Mouse (Mus musculus) liver, embryonic 14.5 days (tissue): Measurements from ENCODE around the gene Plekha7. TPM values are rescaled to one million over a fixed set of nuclear protein-coding genes. Genes with fewer than 3 reads are reported as not detected.

Source experiments
- ATAC-seq: fragments of 200-750 bp; cut with Nextera tagmentation; 2 replicates; pipeline ENCODE4 v1.8.0; 2017; ENCODE audit warnings: moderate number of reproducible peaks, mild to moderate bottlenecking, moderate library complexity; ENCODE audit not compliant: insufficient read depth
- DNase-seq, 3 experiments: peaks; one replicate each; pipeline ENCODE4 v3.0.0-alpha.2; 2012 to 2013; ENCODE audit warnings: low read depth in 3 of 3, low spot score in 3 of 3
- H3K27ac ChIP-seq: fragments of 300-500 bp; sonication (generic); 2 replicates; pipeline ENCODE4 v1.5.1; 2014; ENCODE audit warnings: moderate library complexity, mild to moderate bottlenecking, control low read depth, inconsistent platforms
- H3K27me3 ChIP-seq: fragments of 300-500 bp; sonication (generic); 2 replicates; pipeline ENCODE4 v1.6.1; 2014; ENCODE audit warnings: mild to moderate bottlenecking, low read length, moderate library complexity; ENCODE audit not compliant: control insufficient read depth, insufficient read depth
- H3K36me3 ChIP-seq: fragments of 300-500 bp; sonication (generic); replicated peaks from 2 replicates; pipeline ENCODE4 v1.6.1; 2014; ENCODE audit warnings: low read depth; ENCODE audit not compliant: control insufficient read depth, insufficient read depth
- H3K4me1 ChIP-seq, 2 experiments: fragments of 200-500 bp in 1 of 2; fragments of 300-500 bp in 1 of 2; sonication (generic) in 1 of 2; replicated peaks; 2 replicates each; pipeline ENCODE4 v1.6.1; 2012 to 2014; ENCODE audit warnings: antibody characterized with exemption in 1 of 2, inconsistent platforms in 1 of 2, low read length in 1 of 2; ENCODE audit not compliant: control insufficient read depth in 2 of 2, insufficient read depth in 2 of 2
- H3K4me2 ChIP-seq: fragments of 300-500 bp; sonication (generic); 2 replicates; pipeline ENCODE4 v1.6.1; 2014; ENCODE audit warnings: low read depth, mild to moderate bottlenecking, control low read depth, moderate library complexity
- H3K4me3 ChIP-seq, 2 experiments: fragments of 200-500 bp in 1 of 2; fragments of 300-500 bp in 1 of 2; sonication (generic) in 1 of 2; 2 replicates each; pipeline ENCODE4 v1.5.1; 2012 to 2014; ENCODE audit warnings: low read depth in 2 of 2, low read length in 2 of 2, mild to moderate bottlenecking in 2 of 2, control low read depth in 1 of 2, inconsistent platforms in 1 of 2, moderate library complexity in 1 of 2; ENCODE audit not compliant: insufficient read depth in 1 of 2
- H3K9ac ChIP-seq: fragments of 300-500 bp; sonication (generic); replicated peaks from 2 replicates; pipeline ENCODE4 v1.6.1; 2014; ENCODE audit warnings: mild to moderate bottlenecking, control low read depth, moderate library complexity
- H3K9me3 ChIP-seq: fragments of 300-500 bp; sonication (generic); 2 replicates; pipeline ENCODE4 v1.6.1; 2016; ENCODE audit warnings: low read length, mixed read lengths; ENCODE audit not compliant: control insufficient read depth
- CTCF ChIP-seq: IDR thresholded peaks from 2 replicates; pipeline ENCODE4 v1.5.1; 2016; ENCODE audit warnings: antibody characterized with exemption, low read depth, control low read depth
- EP300 ChIP-seq: IDR thresholded peaks from 2 replicates; pipeline ENCODE4 v1.6.1; 2016; ENCODE audit warnings: antibody characterized with exemption, low read depth
- WGBS: fragments of 180-500 bp; shearing (Covaris S2); extraction: QIAGEN DNeasy Blood & Tissue Kit; methylation state at CpG from one replicate; pipeline ENCODE4 v1.1.7; 2014; ENCODE audit not compliant: insufficient replicate concordance; 5-methylcytosine and 5-hydroxymethylcytosine counted together
- polyA plus RNA-seq, 2 experiments: library from polyadenylated mRNA; depleted of rRNA in 1 of 2; stranded (reverse) in 1 of 2; unstranded in 1 of 2; fragments of >200 nt; fragmentation: Nextera tagmentation in 1 of 2; extraction: Ambion mirVana in 1 of 2; gene quantifications; 2 replicates each; pipeline versions ENCODE4 v1.2.1 to v1.2.3; 2012 to 2014

Gene Plekha7
- polyA plus RNA-seq, 2 experiments: 1.5 to 2.1 TPM

DNA sequence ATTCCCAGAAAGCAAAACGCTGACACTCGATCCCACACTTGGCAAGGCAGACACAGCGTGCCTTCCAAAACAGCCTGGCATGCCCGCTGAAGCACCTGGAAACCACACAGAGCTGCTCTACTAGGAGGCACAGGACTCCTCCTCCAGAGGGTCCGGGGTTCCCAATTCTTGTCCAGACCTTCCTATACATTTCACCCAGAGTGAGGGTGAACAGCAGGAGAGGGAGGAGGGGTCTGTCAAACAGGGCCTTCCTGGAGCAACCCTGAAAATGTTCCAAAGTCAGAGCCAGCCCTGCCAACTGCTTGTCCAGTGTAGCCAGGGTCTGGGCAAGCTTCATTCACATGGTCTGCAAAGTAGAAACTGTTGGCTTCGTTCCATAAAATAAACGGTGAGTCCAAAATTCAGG lies 81.3 kb downstream of the Plekha7 start:
- DNase-seq (no peak), ATAC-seq (no peak)
- H3K27me3 ChIP-seq: no peaks in the 10 kb centered on the region
- H3K4me1 ChIP-seq: peaks cover 0 to 3% of the 10 kb centered on the region in 2 experiments; a peak in 1 of 4 replicates
- H3K4me3 ChIP-seq: no peak overlapping the region
- no peak overlapping the region for H3K9ac ChIP-seq
- no peaks in the 10 kb centered on the region for H3K36me3 ChIP-seq
- no peak overlapping the region for H3K4me2 ChIP-seq
- WGBS: 69% methylated on average over 7 of the region's 7 CpGs
- TF ChIP-seq CTCF (no peak), EP300 (no peak)
- H3K9me3 ChIP-seq: no peaks in the 10 kb centered on the region
- no peak overlapping the region for H3K27ac ChIP-seq

DNA sequence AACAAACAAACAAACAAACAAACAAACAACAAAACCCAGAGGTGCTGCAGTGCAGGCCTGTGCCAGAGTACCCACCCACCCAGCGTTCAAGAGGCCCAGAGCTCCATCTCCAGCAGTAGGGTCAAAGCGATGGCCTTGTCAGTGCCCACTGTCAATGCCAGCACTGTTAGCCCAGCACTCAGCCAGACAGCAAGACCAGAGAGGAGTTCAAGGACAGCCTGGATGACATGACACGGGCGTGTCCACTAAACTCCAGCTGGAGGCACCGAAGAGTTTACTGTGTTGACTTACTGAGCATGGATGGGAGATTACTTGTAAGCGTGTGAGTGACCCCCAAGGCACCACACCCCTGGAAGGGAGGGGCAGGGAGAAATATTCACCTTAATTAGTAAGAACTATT lies 81.9 kb downstream of the Plekha7 start:
- 59% methylated on average over 6 of the region's 6 CpGs for WGBS
- Histone ChIP-seq H3K4me3 (no peak overlapping the region), H3K4me1 (peaks cover 0 to 7% of the 10 kb centered on the region in 2 experiments; a peak in 1 of 4 replicates), H3K36me3 (no peaks in the 10 kb centered on the region), H3K27me3 (no peaks in the 10 kb centered on the region), H3K4me2 (no peak overlapping the region), H3K9me3 (no peaks in the 10 kb centered on the region), H3K27ac (no peak overlapping the region), H3K9ac (no peak overlapping the region)
- DNase-seq (no peak), ATAC-seq (no peak)
- TF ChIP-seq EP300 (no peak), CTCF (no peak)

DNA sequence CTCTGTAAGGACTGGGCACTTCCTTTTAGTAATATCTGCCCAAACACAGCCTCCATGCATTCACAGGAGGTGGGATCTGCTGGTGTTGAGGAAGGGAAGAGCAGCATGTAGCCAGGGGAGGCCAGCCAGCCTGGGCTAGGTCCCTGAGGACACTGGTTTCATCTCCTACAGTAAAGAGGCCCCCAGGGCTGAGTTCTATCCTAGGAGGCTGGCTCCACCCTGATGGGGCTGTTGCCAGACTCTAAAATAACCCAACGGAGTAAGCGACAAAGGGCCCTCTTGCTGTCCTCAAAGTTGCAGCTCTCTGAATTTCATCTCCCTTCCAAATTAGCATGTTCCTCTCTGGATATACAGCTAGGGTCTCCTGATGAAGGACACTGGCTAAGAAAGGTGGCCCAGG lies 83.6 kb downstream of the Plekha7 start:
- no peaks in the 10 kb centered on the region for H3K9me3 ChIP-seq
- peaks cover 0 to 7% of the 10 kb centered on the region in 2 experiments; a peak in 1 of 4 replicates for H3K4me1 ChIP-seq
- H3K36me3 ChIP-seq: no peaks in the 10 kb centered on the region
- TF ChIP-seq EP300: no peak
- TF ChIP-seq CTCF: no peak
- H3K9ac ChIP-seq: no peak overlapping the region
- no peaks in the 10 kb centered on the region for H3K27me3 ChIP-seq
- no peak overlapping the region for H3K27ac ChIP-seq
- no peak for ATAC-seq
- 61% methylated on average over 2 of the region's 2 CpGs for WGBS
- H3K4me3 ChIP-seq: no peak overlapping the region
- no peak for DNase-seq
- no peak overlapping the region for H3K4me2 ChIP-seq

DNA sequence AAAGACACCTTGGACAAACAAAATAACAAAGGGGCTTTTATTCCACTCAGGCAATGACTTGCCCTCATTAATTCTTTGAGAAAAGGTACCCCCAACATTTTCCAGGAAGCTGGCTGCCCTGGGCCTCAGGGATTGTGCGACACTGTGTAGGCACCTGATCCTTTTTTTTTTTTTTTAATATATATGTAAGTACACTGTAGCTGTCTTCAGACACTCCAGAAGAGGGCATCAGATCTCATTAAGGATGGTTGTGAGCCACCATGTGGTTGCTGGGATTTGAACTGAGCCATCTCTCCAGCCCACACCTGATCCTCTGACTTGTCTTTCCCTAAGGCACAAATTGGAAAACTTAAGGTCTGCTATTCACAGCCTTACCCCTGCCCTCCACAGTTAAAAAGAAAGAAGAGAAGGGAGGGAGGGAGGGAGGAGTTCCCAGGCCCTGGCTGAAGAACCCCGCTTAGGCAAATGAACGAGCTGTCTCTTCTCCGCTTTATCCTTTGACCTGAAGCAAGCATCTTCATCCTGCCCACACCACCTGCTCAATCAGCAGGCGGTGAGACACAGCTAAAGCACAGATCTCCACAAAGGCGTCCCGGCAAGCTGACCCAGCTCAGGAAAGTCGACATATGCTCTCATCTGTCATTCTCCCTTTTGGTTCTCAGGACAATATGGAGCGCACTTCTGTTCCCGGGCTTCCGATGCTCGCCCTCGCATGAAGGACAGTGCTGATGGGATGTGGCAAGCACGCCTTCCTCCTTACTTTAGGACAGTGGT lies 85.0 kb downstream of the Plekha7 start:
- WGBS: 64% methylated on average over 14 of the region's 14 CpGs
- Histone ChIP-seq H3K27ac (no peak overlapping the region), H3K9ac (no peak overlapping the region), H3K4me3 (no peak overlapping the region), H3K36me3 (no peaks in the 10 kb centered on the region), H3K4me1 (peaks cover 0 to 7% of the 10 kb centered on the region in 2 experiments; a peak in 1 of 4 replicates), H3K27me3 (no peaks in the 10 kb centered on the region), H3K9me3 (no peaks in the 10 kb centered on the region), H3K4me2 (no peak overlapping the region; the same call in 1 of the 2 replicates)
- TF ChIP-seq EP300 (no peak), CTCF (no peak)
- ATAC-seq (no peak), DNase-seq (no peak)

DNA sequence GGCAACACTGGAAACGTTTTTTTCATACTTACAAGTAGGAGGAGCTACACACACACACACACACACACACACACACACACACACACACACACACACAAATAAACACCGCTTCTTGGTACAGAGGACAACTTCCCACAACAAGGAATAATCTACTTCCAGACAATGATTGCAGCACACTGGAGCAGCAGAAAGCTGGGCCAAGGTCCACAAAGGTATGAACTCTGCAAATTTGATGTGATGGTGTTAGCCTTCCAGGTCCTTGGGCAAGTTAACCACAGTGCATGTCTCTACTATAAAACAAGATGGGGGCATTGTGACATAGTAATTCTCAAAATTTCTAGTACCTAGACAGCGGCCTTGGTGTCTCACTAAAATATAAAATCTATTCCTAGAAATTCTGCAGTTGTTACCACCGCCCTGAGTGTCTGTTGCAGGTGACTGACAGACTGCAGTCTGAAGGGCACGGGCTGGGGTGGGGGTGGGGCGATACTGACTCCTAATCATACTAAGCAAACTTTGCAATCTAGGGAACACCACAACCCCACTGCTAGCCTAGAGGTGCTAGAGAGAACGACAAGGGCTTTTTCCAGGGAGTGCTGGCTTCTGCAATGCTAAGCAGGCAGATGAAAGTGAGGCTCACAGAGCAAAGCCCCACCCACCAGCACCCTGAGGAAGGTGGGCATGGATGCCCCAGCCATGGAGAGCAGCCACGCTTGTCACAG lies 85.7 kb downstream of the Plekha7 start:
- Histone ChIP-seq H3K27me3 (no peaks in the 10 kb centered on the region), H3K9ac (no peak overlapping the region), H3K9me3 (no peaks in the 10 kb centered on the region), H3K4me1 (peaks cover 0 to 7% of the 10 kb centered on the region in 2 experiments; a peak in 1 of 4 replicates), H3K4me3 (no peak overlapping the region), H3K36me3 (no peaks in the 10 kb centered on the region), H3K27ac (no peak overlapping the region), H3K4me2 (no peak overlapping the region; the same call in 1 of the 2 replicates)
- DNase-seq (peak in 1 of 3 experiments; percentile 19), ATAC-seq (peak; percentile 48; the same call in 1 of the 2 replicates)
- 33% methylated on average over 8 of the region's 8 CpGs for WGBS
- TF ChIP-seq CTCF (no peak), EP300 (no peak)
